Mouse (Mus musculus): ENCODE data around the gene Osbpl8. TPM values are rescaled to one million over a fixed set of nuclear protein-coding genes. Genes with fewer than 3 reads are reported as not detected.
"Not testable (repeated sequence)": the region's sequence is repeated elsewhere in the genome, so short reads cannot be mapped to it uniquely, and the experiment has no call there.

The Osbpl8 gene
- polyA plus RNA-seq, 1 experiment from 2014 or later = 8.9 TPM

- Histone ChIP-seq H3K27me3 (ENCODE audit: low read depth, poor library complexity, severe bottlenecking) (no peaks in the 10 kb centered on the region), H3K4me1 (no peaks in the 10 kb centered on the region), H3K9me3 (replicated peaks) (no peaks in the 10 kb centered on the region), H3K27ac (no peak overlapping the region), H3K4me3 (no peak overlapping the region), H3K36me3 (no peaks in the 10 kb centered on the region)
- WGBS = 96% methylated on average over 5 of the region's 5 CpGs
- no peak for DNase-seq (ENCODE audit: low spot score)
Measured at GRCm38 (mm10) chr10:111133271-111133670, 31.3 kb upstream of the Osbpl8 start.

DNA sequence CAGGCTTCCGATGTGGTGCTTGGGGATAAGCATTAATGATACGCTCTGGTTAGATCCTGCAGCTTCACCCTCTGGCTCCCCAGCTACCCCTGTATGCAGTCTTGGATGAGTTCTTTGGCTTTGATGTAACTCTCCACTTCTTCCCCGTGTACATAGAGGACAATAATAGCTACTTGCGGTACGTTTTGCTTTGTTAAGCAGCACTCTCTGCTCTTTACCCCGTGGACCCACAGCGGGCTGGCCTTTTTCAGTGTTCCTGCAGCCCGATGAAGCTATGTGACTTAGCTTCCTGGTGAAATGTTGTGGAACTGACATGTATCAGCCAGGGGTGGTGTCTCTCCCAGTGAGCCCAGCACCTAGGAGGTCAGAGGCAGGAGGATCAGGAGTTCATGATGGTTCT is 30.6 kb upstream of the Osbpl8 start:
- Histone ChIP-seq H3K9me3 (replicated peaks) (no peaks in the 10 kb centered on the region), H3K27me3 (ENCODE audit: low read depth, poor library complexity, severe bottlenecking) (no peaks in the 10 kb centered on the region), H3K36me3 (no peaks in the 10 kb centered on the region), H3K27ac (no peak overlapping the region), H3K4me1 (no peaks in the 10 kb centered on the region), H3K4me3 (no peak overlapping the region)
- DNase-seq (ENCODE audit: low spot score) = no peak
- WGBS = 92% methylated on average over 8 of the region's 8 CpGs

GRCm38 (mm10) chr10:111134412-111134957 is 30.1 kb upstream of the Osbpl8 start:
- DNase-seq (ENCODE audit: low spot score) = no peak
- Histone ChIP-seq H3K4me1 (no peaks in the 10 kb centered on the region), H3K4me3 (no peak overlapping the region), H3K36me3 (no peaks in the 10 kb centered on the region), H3K27me3 (ENCODE audit: low read depth, poor library complexity, severe bottlenecking) (no peaks in the 10 kb centered on the region), H3K27ac (no peak overlapping the region), H3K9me3 (replicated peaks) (no peaks in the 10 kb centered on the region)
- 88% methylated on average over 9 of the region's 9 CpGs for WGBS

DNA sequence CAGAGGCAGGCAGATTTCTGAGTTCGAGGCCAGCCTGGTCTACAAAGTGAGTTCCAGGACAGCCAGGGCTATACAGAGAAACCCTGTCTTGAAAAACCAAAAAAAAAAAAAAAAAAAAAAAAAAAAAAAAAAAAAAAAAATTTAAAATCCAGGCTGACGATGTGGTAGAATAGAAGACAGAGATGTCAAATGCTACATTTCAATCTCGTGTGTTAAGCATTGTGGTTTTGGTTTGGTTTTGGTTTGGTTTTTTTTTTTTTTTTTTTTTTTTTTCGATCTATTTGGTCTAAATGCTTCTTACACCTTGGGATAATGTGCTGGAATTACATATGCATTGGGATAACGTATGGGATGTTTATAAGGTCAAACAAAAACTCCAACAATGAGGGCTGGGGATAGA is 28.2 kb upstream of the Osbpl8 start:
- not testable (repeated sequence) for H3K27ac ChIP-seq; H3K36me3 ChIP-seq; DNase-seq (ENCODE audit: low spot score); H3K27me3 ChIP-seq (ENCODE audit: low read depth, poor library complexity, severe bottlenecking); H3K4me1 ChIP-seq; H3K9me3 ChIP-seq (replicated peaks); H3K4me3 ChIP-seq
- 81% methylated on average over 5 of the region's 5 CpGs for WGBS

- Histone ChIP-seq H3K27ac (no peak overlapping the region), H3K27me3 (ENCODE audit: low read depth, poor library complexity, severe bottlenecking) (no peaks in the 10 kb centered on the region), H3K4me3 (no peak overlapping the region), H3K4me1 (peaks cover 5% of the 10 kb centered on the region; the same call in 1 of the 2 replicates), H3K9me3 (replicated peaks) (no peaks in the 10 kb centered on the region), H3K36me3 (no peaks in the 10 kb centered on the region)
- 81% methylated on average over 4 of the region's 4 CpGs for WGBS
- DNase-seq (ENCODE audit: low spot score) = no peak
Measured at GRCm38 (mm10) chr10:111137905-111138304, 26.6 kb upstream of the Osbpl8 start.

- no peaks in the 10 kb centered on the region for H3K36me3 ChIP-seq
- H3K4me1 ChIP-seq = peaks cover 10% of the 10 kb centered on the region; the same call in 1 of the 2 replicates
- no peak overlapping the region for H3K4me3 ChIP-seq
- no peaks in the 10 kb centered on the region for H3K9me3 ChIP-seq (replicated peaks)
- DNase-seq (ENCODE audit: low spot score) = no peak
- no peaks in the 10 kb centered on the region for H3K27me3 ChIP-seq (ENCODE audit: low read depth, poor library complexity, severe bottlenecking)
- WGBS = 86% methylated on average over 1 of the region's 1 CpGs
- no peak overlapping the region for H3K27ac ChIP-seq
Measured at GRCm38 (mm10) chr10:111139170-111139569, 25.4 kb upstream of the Osbpl8 start.

DNA sequence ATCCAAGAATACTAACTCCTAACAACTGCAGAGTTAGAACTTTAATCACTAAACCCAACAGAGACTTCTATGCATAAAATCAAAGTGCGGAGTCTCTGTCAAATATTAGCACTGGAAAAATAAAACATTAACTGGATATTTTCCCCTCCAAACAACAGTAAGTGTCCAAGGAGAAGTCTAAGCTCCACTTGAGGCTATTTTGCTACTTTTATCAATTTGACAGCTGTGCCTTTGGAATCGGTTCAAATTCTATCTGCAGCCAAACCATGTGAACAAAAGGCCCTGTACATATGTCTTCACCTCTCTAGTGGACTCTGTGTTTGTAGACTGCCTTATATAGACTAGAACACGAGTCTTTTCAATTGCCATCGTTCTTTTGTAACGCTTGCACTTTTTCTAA is 24.7 kb upstream of the Osbpl8 start:
- no peak for DNase-seq (ENCODE audit: low spot score)
- WGBS = 92% methylated on average over 5 of the region's 5 CpGs
- H3K4me3 ChIP-seq = no peak overlapping the region

GRCm38 (mm10) chr10:111144371-111144959 is 20.1 kb upstream of the Osbpl8 start:
- Histone ChIP-seq H3K27ac (no peak overlapping the region), H3K4me3 (no peak overlapping the region), H3K9me3 (replicated peaks) (no peaks in the 10 kb centered on the region), H3K27me3 (ENCODE audit: low read depth, poor library complexity, severe bottlenecking) (no peaks in the 10 kb centered on the region), H3K36me3 (no peaks in the 10 kb centered on the region), H3K4me1 (peaks cover 10% of the 10 kb centered on the region; the same call in 1 of the 2 replicates)
- DNase-seq (ENCODE audit: low spot score) = no peak
- 87% methylated on average over 11 of the region's 11 CpGs for WGBS

More for the DNA sequence above, 24.7 kb upstream of the Osbpl8 start:
- Histone ChIP-seq H3K36me3 (no peaks in the 10 kb centered on the region), H3K27ac (no peak overlapping the region), H3K27me3 (ENCODE audit: low read depth, poor library complexity, severe bottlenecking) (no peaks in the 10 kb centered on the region), H3K4me1 (peaks cover 10% of the 10 kb centered on the region; the same call in 1 of the 2 replicates), H3K9me3 (replicated peaks) (no peaks in the 10 kb centered on the region)

- Histone ChIP-seq H3K9me3 (replicated peaks) (no peaks in the 10 kb centered on the region), H3K36me3 (no peaks in the 10 kb centered on the region), H3K27ac (no peak overlapping the region), H3K27me3 (ENCODE audit: low read depth, poor library complexity, severe bottlenecking) (no peaks in the 10 kb centered on the region), H3K4me1 (no peaks in the 10 kb centered on the region), H3K4me3 (no peak overlapping the region)
- DNase-seq (ENCODE audit: low spot score) = no peak
- WGBS = 72% methylated on average over 5 of the region's 5 CpGs
Measured at GRCm38 (mm10) chr10:111149761-111150160, 14.8 kb upstream of the Osbpl8 start.

DNA sequence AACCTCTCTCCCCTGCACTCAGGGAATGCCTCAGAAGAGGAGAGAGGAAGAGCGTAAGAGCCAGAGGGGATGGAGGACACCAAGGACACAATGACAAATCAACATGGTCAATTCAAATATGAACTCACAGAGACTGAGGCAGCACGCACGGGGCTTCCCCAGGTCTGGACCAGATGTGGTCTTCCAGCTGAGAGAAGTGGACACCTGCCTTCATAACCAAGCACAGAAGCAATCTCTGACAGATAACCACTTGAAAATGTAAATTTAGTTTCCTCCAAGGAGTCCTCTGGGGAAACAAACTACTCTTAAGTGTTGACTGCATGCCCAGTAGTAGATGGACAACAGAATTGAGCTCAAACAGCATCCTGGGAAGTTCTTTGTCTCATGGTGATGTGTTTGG is 9.5 kb upstream of the Osbpl8 start:
- DNase-seq (ENCODE audit: low spot score) = no peak
- WGBS = 91% methylated on average over 3 of the region's 3 CpGs
- Histone ChIP-seq H3K9me3 (replicated peaks) (no peaks in the 10 kb centered on the region), H3K4me3 (no peak overlapping the region), H3K27me3 (ENCODE audit: low read depth, poor library complexity, severe bottlenecking) (no peaks in the 10 kb centered on the region), H3K36me3 (no peaks in the 10 kb centered on the region), H3K4me1 (peaks cover 4% of the 10 kb centered on the region; the same call in 1 of the 2 replicates), H3K27ac (no peak overlapping the region)

- no peak overlapping the region for H3K4me3 ChIP-seq
- peaks cover 4% of the 10 kb centered on the region; the same call in 1 of the 2 replicates for H3K4me1 ChIP-seq
- no peak for DNase-seq (ENCODE audit: low spot score)
- H3K9me3 ChIP-seq (replicated peaks) = no peaks in the 10 kb centered on the region
- no peaks in the 10 kb centered on the region for H3K27me3 ChIP-seq (ENCODE audit: low read depth, poor library complexity, severe bottlenecking)
- no peaks in the 10 kb centered on the region for H3K36me3 ChIP-seq
- no peak overlapping the region for H3K27ac ChIP-seq
- 76% methylated on average over 7 of the region's 7 CpGs for WGBS
Measured at GRCm38 (mm10) chr10:111155571-111155970, 9.0 kb upstream of the Osbpl8 start.

DNA sequence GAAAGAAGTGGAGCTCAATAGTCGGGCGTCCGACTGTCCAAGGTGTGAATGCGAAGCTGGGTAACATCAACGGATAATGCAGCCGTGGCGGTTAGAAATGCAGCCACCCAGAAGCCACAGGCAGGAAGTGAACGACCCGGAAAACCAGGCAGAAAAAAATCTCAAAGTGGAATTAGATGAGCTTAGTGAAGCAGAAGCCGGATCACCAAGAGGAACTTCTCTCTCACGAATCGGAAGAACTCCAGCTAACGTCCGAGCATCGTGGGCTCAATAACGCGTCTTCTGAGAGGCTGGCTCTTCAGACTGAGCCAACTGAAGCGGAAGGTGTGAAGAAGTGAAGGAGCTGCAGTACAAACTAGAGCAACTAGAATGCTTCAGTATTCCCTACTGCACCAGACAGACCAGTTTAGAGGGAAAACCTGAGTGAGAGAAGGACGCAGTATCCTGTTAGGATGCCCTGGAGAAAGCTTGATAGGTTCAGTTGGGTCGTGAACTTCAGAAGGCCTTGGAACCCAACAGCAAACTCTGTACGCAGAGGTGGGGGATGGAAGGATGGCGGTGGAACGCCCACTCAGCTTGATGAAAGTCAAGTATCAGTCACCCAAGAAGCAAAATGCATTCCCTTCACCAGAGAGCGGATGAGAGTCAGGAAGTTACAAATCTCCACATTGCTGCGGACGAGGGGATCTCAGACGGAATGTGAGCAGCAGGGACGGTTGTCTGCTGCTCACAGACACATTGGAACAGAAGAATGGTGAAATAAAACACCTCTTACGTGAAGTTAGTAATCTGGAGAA is 8.0 kb upstream of the Osbpl8 start:
- no peaks in the 10 kb centered on the region for H3K36me3 ChIP-seq
- H3K27ac ChIP-seq = no peak overlapping the region
- no peaks in the 10 kb centered on the region for H3K27me3 ChIP-seq (ENCODE audit: low read depth, poor library complexity, severe bottlenecking)
- H3K4me1 ChIP-seq = peaks cover 4% of the 10 kb centered on the region; the same call in 1 of the 2 replicates
- WGBS = 90% methylated on average over 29 of the region's 29 CpGs
- H3K4me3 ChIP-seq = no peak overlapping the region
- H3K9me3 ChIP-seq (replicated peaks) = no peaks in the 10 kb centered on the region
- DNase-seq (ENCODE audit: low spot score) = no peak

DNA sequence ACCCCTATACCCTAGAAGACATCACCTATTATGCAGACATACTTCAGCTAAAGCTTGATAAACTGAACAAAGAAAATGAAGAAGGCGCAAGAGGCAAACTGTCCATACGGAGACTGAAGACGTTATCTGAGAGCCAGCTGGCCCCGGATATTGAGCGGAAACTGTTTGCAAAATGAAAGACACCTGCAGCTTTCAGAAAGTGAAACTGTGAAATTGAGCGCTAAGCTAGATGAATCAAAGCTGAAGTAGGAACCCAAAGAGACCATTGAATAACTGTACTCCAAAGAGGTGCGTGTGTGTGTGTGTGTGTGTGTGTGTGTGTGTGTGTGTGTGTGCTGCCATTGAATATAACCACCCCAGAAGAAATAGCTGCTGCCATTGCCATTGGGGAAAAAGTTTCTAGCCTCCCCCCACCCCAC is 7.3 kb upstream of the Osbpl8 start:
- Histone ChIP-seq H3K27ac (no peak overlapping the region), H3K36me3 (no peaks in the 10 kb centered on the region), H3K4me1 (peaks cover 4% of the 10 kb centered on the region; the same call in 1 of the 2 replicates), H3K9me3 (replicated peaks) (no peaks in the 10 kb centered on the region), H3K27me3 (ENCODE audit: low read depth, poor library complexity, severe bottlenecking) (no peaks in the 10 kb centered on the region), H3K4me3 (no peak overlapping the region)
- WGBS = 90% methylated on average over 7 of the region's 7 CpGs
- no peak for DNase-seq (ENCODE audit: low spot score)
